Mouse (Mus musculus): Measurements from ENCODE around the gene Fgf5. TPM values are rescaled to one million over a fixed set of nuclear protein-coding genes. Genes with fewer than 3 reads are reported as not detected.

Gene Fgf5
- polyA plus RNA-seq, 1 experiment, result 0.63 TPM

DNA sequence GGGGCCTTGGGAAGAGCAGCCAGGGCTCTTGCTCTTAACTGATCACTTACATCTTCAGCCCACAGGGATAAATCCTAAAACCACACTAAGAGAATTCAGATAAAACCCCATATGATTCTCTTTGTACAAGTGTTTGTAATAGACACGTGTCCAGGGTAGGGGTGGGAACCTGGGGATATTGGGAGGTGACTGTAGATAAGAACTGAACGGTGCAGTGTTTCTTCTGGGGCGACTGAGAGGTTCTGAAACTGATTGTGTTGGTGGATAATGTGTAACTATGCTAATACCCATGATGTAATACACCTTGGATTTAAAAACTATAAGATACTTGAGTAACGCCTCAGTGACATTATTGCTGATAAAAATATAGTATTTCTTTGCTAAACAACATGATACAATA is 51.7 kb downstream of the Fgf5 start:
- no peaks in the 10 kb centered on the region for H3K36me3 ChIP-seq (ENCODE audit: control insufficient read depth, insufficient read depth)
- H3K79me2 ChIP-seq (ENCODE audit: control insufficient read depth, insufficient read depth), result no peaks in the 10 kb centered on the region
- H3ac ChIP-seq (ENCODE audit: control insufficient read depth, insufficient read length, low read depth), result no peak overlapping the region
- TF ChIP-seq USF1 (IDR thresholded peaks at IDR 0.05; ENCODE audit: low read depth) (no peak), FOSL1 (IDR thresholded peaks at IDR 0.05; ENCODE audit: insufficient read depth, low read length, poor library complexity, severe bottlenecking) (no peak), MAX (IDR thresholded peaks at IDR 0.05) (no peak), CEBPB (IDR thresholded peaks at IDR 0.05; ENCODE audit: low read depth) (no peak), MYOG (IDR thresholded peaks at IDR 0.05; ENCODE audit: control insufficient read depth, extremely low read depth, insufficient read length) (no peak), MYOD1 (IDR thresholded peaks at IDR 0.05; ENCODE audit: control insufficient read depth, insufficient read length, low read depth) (no peak), CTCF (IDR thresholded peaks at IDR 0.05; ENCODE audit: control insufficient read depth, insufficient read depth, insufficient read length) (no peak)
- H3K79me3 ChIP-seq (ENCODE audit: low read depth), result no peaks in the 10 kb centered on the region
- H3K27me3 ChIP-seq (ENCODE audit: control insufficient read depth, insufficient read depth, insufficient read length), result no peaks in the 10 kb centered on the region
- no peak overlapping the region for H3K4me3 ChIP-seq (ENCODE audit: insufficient read depth, poor library complexity, severe bottlenecking)

DNA sequence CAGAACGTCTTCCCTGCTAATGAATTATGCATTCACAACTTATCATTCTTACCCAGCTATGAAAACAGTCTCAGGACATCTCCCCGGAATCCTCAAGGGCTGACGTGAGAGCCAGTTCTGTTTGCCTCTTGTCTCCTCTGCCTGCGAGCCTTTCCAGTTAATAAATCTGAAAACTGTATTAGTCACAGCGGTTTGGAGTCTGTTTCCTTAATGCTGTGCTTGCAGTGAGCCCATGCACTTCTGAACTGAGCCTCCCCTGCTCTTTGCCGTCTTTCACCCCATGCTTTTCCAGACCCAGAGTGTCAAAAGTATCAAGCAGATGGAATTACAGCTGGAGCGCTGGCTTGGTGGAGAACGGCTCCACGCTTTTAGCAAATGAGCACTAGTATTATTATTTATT is 52.5 kb downstream of the Fgf5 start:
- Histone ChIP-seq H3K79me2 (ENCODE audit: control insufficient read depth, insufficient read depth) (no peaks in the 10 kb centered on the region), H3K27me3 (ENCODE audit: control insufficient read depth, insufficient read depth, insufficient read length) (no peaks in the 10 kb centered on the region), H3K36me3 (ENCODE audit: control insufficient read depth, insufficient read depth) (no peaks in the 10 kb centered on the region), H3ac (ENCODE audit: control insufficient read depth, insufficient read length, low read depth) (no peak overlapping the region), H3K4me3 (ENCODE audit: insufficient read depth, poor library complexity, severe bottlenecking) (no peak overlapping the region), H3K79me3 (ENCODE audit: low read depth) (no peaks in the 10 kb centered on the region)
- no peak for TF ChIP-seq CTCF (IDR thresholded peaks at IDR 0.05; ENCODE audit: control insufficient read depth, insufficient read depth, insufficient read length)
- no peak for TF ChIP-seq MYOD1 (IDR thresholded peaks at IDR 0.05; ENCODE audit: control insufficient read depth, insufficient read length, low read depth)

DNA sequence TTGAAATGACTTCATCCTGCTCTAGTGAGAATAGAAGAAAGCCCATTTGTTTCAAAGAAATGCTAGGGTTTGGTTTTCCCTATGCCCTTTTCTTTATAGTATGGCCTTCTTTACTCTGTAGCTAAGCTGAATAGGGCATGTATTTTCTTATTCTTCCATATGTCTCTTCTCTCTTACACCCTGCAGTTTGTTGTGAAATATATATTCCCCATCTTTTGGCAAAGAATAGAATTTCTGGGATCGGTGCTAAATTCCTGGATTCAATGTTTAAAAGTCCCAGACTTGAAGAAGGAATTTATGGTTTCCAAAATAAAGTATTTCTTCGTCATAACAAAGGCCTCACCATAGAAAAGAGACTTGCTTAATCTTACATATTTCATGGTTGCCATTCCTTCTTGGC is 72.6 kb downstream of the Fgf5 start:
- Histone ChIP-seq H3K27me3 (ENCODE audit: control insufficient read depth, insufficient read depth, insufficient read length) (no peaks in the 10 kb centered on the region), H3ac (ENCODE audit: control insufficient read depth, insufficient read length, low read depth) (no peak overlapping the region), H3K79me2 (ENCODE audit: control insufficient read depth, insufficient read depth) (no peaks in the 10 kb centered on the region), H3K4me3 (ENCODE audit: insufficient read depth, poor library complexity, severe bottlenecking) (no peak overlapping the region), H3K36me3 (ENCODE audit: control insufficient read depth, insufficient read depth) (no peaks in the 10 kb centered on the region), H3K79me3 (ENCODE audit: low read depth) (no peaks in the 10 kb centered on the region)
- no peak for TF ChIP-seq MYOG (IDR thresholded peaks at IDR 0.05; ENCODE audit: control insufficient read depth, extremely low read depth, insufficient read length)
- TF ChIP-seq USF1 (IDR thresholded peaks at IDR 0.05; ENCODE audit: low read depth), result no peak
- no peak for TF ChIP-seq MAX (IDR thresholded peaks at IDR 0.05)
- no peak for TF ChIP-seq FOSL1 (IDR thresholded peaks at IDR 0.05; ENCODE audit: insufficient read depth, low read length, poor library complexity, severe bottlenecking)
- TF ChIP-seq CEBPB (IDR thresholded peaks at IDR 0.05; ENCODE audit: low read depth), result no peak
- no peak for TF ChIP-seq MYOD1 (IDR thresholded peaks at IDR 0.05; ENCODE audit: control insufficient read depth, insufficient read length, low read depth)
- no peak for TF ChIP-seq CTCF (IDR thresholded peaks at IDR 0.05; ENCODE audit: control insufficient read depth, insufficient read depth, insufficient read length)

Other genes starting within 250 kb of the Fgf5 start
- gene Antxr2, start 223.1 kb upstream of the Fgf5 start, polyA plus RNA-seq (2012; fragmentation: generic; extraction: Trizol), result 33.6 TPM
- gene Prdm8, start 87.0 kb upstream of the Fgf5 start, polyA plus RNA-seq (2012; fragmentation: generic; extraction: Trizol), result 1.7 TPM
- 0.09 TPM for gene Cfap299, start 75.1 kb downstream of the Fgf5 start, polyA plus RNA-seq (2012; fragmentation: generic; extraction: Trizol)